Mouse (Mus musculus): ENCODE data around the gene Otulin. TPM values are rescaled to one million over a fixed set of nuclear protein-coding genes. Genes with fewer than 3 reads are reported as not detected.

The Otulin gene
- total and polyA plus RNA-seq, 3 experiments: 18.7 to 26.1 (median 24.6) TPM

DNA sequence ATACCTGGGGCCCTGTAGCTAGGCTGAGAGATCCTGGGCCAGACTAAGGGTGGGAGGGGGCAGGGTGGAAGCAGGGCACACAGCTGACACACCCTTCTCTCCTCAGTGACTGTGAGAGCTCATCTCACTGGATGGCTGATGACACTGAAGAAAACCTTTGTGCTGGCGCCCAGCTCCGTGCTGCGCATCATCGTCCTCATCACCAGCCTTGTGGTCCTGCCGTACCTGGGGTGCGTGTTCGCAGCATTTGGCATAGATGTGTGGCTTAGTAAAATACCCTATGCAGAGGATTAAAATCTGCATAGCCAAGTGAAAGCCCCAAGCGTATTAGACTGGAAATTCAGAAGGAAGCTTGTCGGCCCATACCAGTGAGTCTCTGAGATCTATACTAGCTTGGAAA lies 39.7 kb downstream of the Otulin start:
- WGBS: 97% methylated on average over 9 of the region's 9 CpGs
- Histone ChIP-seq H3K27me3 (ENCODE audit: control insufficient read depth, insufficient read depth, low read length) (no peaks in the 10 kb centered on the region), H3K4me1 (ENCODE audit: control insufficient read depth, insufficient read depth, low read length) (peaks cover 6% of the 10 kb centered on the region; the same call in 1 of the 2 replicates), H3K36me3 (ENCODE audit: control insufficient read depth, insufficient read depth, low read length) (peaks cover 12% of the 10 kb centered on the region), H3K27ac (no peak overlapping the region), H3K9ac (ENCODE audit: low read depth, low read length) (no peak overlapping the region), H3K79me2 (replicated peaks; ENCODE audit: control insufficient read depth, insufficient read depth, low read length) (no peaks in the 10 kb centered on the region), H3K4me3 (no peak overlapping the region)
- intact Hi-C loops (cut with DNase I): loop anchor here (5.0 kb wide), 1 partner anchor 51 kb away; no protein-coding TSS in a partner anchor
- TF ChIP-seq CTCF (IDR thresholded peaks at IDR 0.05) (no peak), EP300 (IDR thresholded peaks at IDR 0.05; ENCODE audit: insufficient read depth, low read depth, low read length) (no peak), POLR2A (IDR thresholded peaks at IDR 0.05; ENCODE audit: insufficient read depth, low read depth, low read length) (no peak)
- no peak for DNase-seq

- no peaks in the 10 kb centered on the region for H3K27me3 ChIP-seq (ENCODE audit: control insufficient read depth, insufficient read depth, low read length)
- peaks cover 5% of the 10 kb centered on the region for H3K4me1 ChIP-seq (ENCODE audit: control insufficient read depth, insufficient read depth, low read length)
- no peak for TF ChIP-seq POLR2A (IDR thresholded peaks at IDR 0.05; ENCODE audit: insufficient read depth, low read depth, low read length)
- no peak for TF ChIP-seq CTCF (IDR thresholded peaks at IDR 0.05)
- TF ChIP-seq EP300 (IDR thresholded peaks at IDR 0.05; ENCODE audit: insufficient read depth, low read depth, low read length): no peak
- no peaks in the 10 kb centered on the region for H3K79me2 ChIP-seq (replicated peaks; ENCODE audit: control insufficient read depth, insufficient read depth, low read length)
- DNase-seq: no peak
- WGBS: 82% methylated on average over 14 of the region's 14 CpGs
- H3K4me3 ChIP-seq: no peak overlapping the region
- H3K36me3 ChIP-seq (ENCODE audit: control insufficient read depth, insufficient read depth, low read length): peaks cover 5% of the 10 kb centered on the region
- no peak overlapping the region for H3K9ac ChIP-seq (ENCODE audit: low read depth, low read length)
- intact Hi-C loops (cut with DNase I): no loop called here
- no peak overlapping the region for H3K27ac ChIP-seq
Observed at GRCm38 (mm10) chr15:27588087-27588826, 42.2 kb downstream of the Otulin start.

DNA sequence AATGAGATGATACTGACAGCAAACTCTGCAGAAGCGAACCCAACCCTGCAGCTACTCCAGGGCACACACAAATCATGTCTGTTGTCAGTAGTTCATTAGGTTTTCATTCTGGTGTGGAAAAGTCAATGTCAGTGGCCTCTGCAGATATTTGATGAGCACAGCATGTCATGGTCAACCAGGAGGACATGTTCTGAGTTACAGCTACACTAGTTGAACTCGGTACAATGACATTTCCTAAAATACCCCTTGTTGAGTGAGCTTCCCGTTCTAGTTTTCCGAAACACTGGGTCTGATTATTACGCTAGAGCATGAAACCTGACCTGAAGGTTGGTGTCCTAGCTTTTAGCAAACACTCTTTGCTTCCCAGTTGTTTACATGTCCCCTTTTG lies 44.4 kb downstream of the Otulin start:
- WGBS: 79% methylated on average over 5 of the region's 5 CpGs

GRCm38 (mm10) chr15:27585466-27586092 lies 44.9 kb downstream of the Otulin start:
- Histone ChIP-seq H3K4me1 (ENCODE audit: control insufficient read depth, insufficient read depth, low read length) (peaks cover 5% of the 10 kb centered on the region), H3K27me3 (ENCODE audit: control insufficient read depth, insufficient read depth, low read length) (no peaks in the 10 kb centered on the region), H3K36me3 (ENCODE audit: control insufficient read depth, insufficient read depth, low read length) (peaks cover 8% of the 10 kb centered on the region), H3K9ac (ENCODE audit: low read depth, low read length) (no peak overlapping the region), H3K27ac (no peak overlapping the region), H3K79me2 (replicated peaks; ENCODE audit: control insufficient read depth, insufficient read depth, low read length) (no peaks in the 10 kb centered on the region), H3K4me3 (no peak overlapping the region)
- no peak for DNase-seq
- intact Hi-C loops (cut with DNase I): no loop called here
- TF ChIP-seq CTCF (IDR thresholded peaks at IDR 0.05) (peak; percentile 52), EP300 (IDR thresholded peaks at IDR 0.05; ENCODE audit: insufficient read depth, low read depth, low read length) (no peak), POLR2A (IDR thresholded peaks at IDR 0.05; ENCODE audit: insufficient read depth, low read depth, low read length) (no peak)
- WGBS: 45% methylated on average over 4 of the region's 4 CpGs

More for the DNA sequence above, 44.4 kb downstream of the Otulin start:
- Histone ChIP-seq H3K79me2 (replicated peaks; ENCODE audit: control insufficient read depth, insufficient read depth, low read length) (no peaks in the 10 kb centered on the region), H3K4me3 (no peak overlapping the region), H3K9ac (ENCODE audit: low read depth, low read length) (no peak overlapping the region), H3K27me3 (ENCODE audit: control insufficient read depth, insufficient read depth, low read length) (no peaks in the 10 kb centered on the region), H3K36me3 (ENCODE audit: control insufficient read depth, insufficient read depth, low read length) (peaks cover 8% of the 10 kb centered on the region), H3K27ac (no peak overlapping the region), H3K4me1 (ENCODE audit: control insufficient read depth, insufficient read depth, low read length) (peaks cover 5% of the 10 kb centered on the region)
- no peak for DNase-seq
- TF ChIP-seq EP300 (IDR thresholded peaks at IDR 0.05; ENCODE audit: insufficient read depth, low read depth, low read length) (no peak), POLR2A (IDR thresholded peaks at IDR 0.05; ENCODE audit: insufficient read depth, low read depth, low read length) (no peak), CTCF (IDR thresholded peaks at IDR 0.05) (no peak)
- intact Hi-C loops (cut with DNase I): no loop called here

GRCm38 (mm10) chr15:27583620-27584019 lies 46.9 kb downstream of the Otulin start:
- H3K36me3 ChIP-seq (ENCODE audit: control insufficient read depth, insufficient read depth, low read length): peaks cover 8% of the 10 kb centered on the region
- peaks cover 7% of the 10 kb centered on the region for H3K4me1 ChIP-seq (ENCODE audit: control insufficient read depth, insufficient read depth, low read length)
- intact Hi-C loops (cut with DNase I): loop anchor here (1.0 to 5.0 kb wide), 2 partner anchors 41 to 257 kb away; no protein-coding TSS in a partner anchor
- no peak for DNase-seq
- no peaks in the 10 kb centered on the region for H3K27me3 ChIP-seq (ENCODE audit: control insufficient read depth, insufficient read depth, low read length)
- no peak for TF ChIP-seq CTCF (IDR thresholded peaks at IDR 0.05)
- no peak for TF ChIP-seq EP300 (IDR thresholded peaks at IDR 0.05; ENCODE audit: insufficient read depth, low read depth, low read length)
- TF ChIP-seq POLR2A (IDR thresholded peaks at IDR 0.05; ENCODE audit: insufficient read depth, low read depth, low read length): no peak
- peak overlapping the region; percentile 6 for H3K27ac ChIP-seq
- no peak overlapping the region for H3K4me3 ChIP-seq
- WGBS: 87% methylated on average over 6 of the region's 6 CpGs
- H3K79me2 ChIP-seq (replicated peaks; ENCODE audit: control insufficient read depth, insufficient read depth, low read length): no peaks in the 10 kb centered on the region
- no peak overlapping the region for H3K9ac ChIP-seq (ENCODE audit: low read depth, low read length)

DNA sequence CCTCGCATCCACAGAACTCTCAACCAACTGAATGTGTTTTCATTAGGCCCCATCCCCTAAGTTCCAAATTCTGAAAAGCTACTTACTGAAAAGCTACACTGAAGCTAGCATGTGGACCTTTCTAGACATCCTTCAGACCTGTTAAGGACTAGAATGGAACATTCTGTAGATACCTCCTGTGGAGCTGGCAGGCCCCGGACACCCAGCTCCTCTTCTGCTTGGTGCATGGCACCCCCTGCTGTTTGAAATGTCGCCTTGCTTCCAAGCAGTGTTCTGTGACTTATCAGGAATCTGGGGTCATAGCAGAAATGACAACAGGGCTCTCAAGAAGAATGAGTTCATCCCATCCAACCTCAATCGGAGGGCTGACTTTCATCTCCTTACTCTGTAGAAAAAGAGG lies 47.5 kb downstream of the Otulin start:
- Histone ChIP-seq H3K79me2 (replicated peaks; ENCODE audit: control insufficient read depth, insufficient read depth, low read length) (no peaks in the 10 kb centered on the region), H3K27ac (peak overlapping the region; percentile 6), H3K4me3 (no peak overlapping the region), H3K36me3 (ENCODE audit: control insufficient read depth, insufficient read depth, low read length) (peaks cover 8% of the 10 kb centered on the region), H3K4me1 (ENCODE audit: control insufficient read depth, insufficient read depth, low read length) (peaks cover 9% of the 10 kb centered on the region), H3K9ac (ENCODE audit: low read depth, low read length) (no peak overlapping the region), H3K27me3 (ENCODE audit: control insufficient read depth, insufficient read depth, low read length) (no peaks in the 10 kb centered on the region)
- 60% methylated on average over 4 of the region's 4 CpGs for WGBS
- intact Hi-C loops (cut with DNase I): loop anchor here (1.0 to 5.0 kb wide), 2 partner anchors 41 to 257 kb away; no protein-coding TSS in a partner anchor
- peak; percentile 57 to 60 for DNase-seq
- peak; percentile 71; the same call in 1 of the 2 replicates for TF ChIP-seq EP300 (IDR thresholded peaks at IDR 0.05; ENCODE audit: insufficient read depth, low read depth, low read length)
- no peak for TF ChIP-seq POLR2A (IDR thresholded peaks at IDR 0.05; ENCODE audit: insufficient read depth, low read depth, low read length)
- peak; percentile 80 for TF ChIP-seq CTCF (IDR thresholded peaks at IDR 0.05)

Data from heart, adult 2 months (tissue).